Mouse (Mus musculus) thymus, adult 18-20 months (tissue): ENCODE measurements around the gene Dennd2a.

Source experiments
- DNase-seq, 2 experiments: peaks; one replicate each; pipeline ENCODE4 v3.0.0; 2022; ENCODE audit warnings: mixed read lengths in 2 of 2

Dennd2a gene

GRCm38 (mm10) chr6:39555648-39555945, 2.1 kb downstream of the Dennd2a start:
- DNase-seq = no peak

GRCm38 (mm10) chr6:39554888-39555647, 2.6 kb downstream of the Dennd2a start:
- no peak for DNase-seq

GRCm38 (mm10) chr6:39551981-39552636, 5.6 kb downstream of the Dennd2a start:
- DNase-seq = no peak

GRCm38 (mm10) chr6:39548030-39548429, 9.6 kb downstream of the Dennd2a start:
- DNase-seq = no peak

- no peak for DNase-seq
Measured at GRCm38 (mm10) chr6:39545474-39545873, 12.2 kb downstream of the Dennd2a start.

GRCm38 (mm10) chr6:39543769-39544420, 13.8 kb downstream of the Dennd2a start:
- no peak for DNase-seq

DNA sequence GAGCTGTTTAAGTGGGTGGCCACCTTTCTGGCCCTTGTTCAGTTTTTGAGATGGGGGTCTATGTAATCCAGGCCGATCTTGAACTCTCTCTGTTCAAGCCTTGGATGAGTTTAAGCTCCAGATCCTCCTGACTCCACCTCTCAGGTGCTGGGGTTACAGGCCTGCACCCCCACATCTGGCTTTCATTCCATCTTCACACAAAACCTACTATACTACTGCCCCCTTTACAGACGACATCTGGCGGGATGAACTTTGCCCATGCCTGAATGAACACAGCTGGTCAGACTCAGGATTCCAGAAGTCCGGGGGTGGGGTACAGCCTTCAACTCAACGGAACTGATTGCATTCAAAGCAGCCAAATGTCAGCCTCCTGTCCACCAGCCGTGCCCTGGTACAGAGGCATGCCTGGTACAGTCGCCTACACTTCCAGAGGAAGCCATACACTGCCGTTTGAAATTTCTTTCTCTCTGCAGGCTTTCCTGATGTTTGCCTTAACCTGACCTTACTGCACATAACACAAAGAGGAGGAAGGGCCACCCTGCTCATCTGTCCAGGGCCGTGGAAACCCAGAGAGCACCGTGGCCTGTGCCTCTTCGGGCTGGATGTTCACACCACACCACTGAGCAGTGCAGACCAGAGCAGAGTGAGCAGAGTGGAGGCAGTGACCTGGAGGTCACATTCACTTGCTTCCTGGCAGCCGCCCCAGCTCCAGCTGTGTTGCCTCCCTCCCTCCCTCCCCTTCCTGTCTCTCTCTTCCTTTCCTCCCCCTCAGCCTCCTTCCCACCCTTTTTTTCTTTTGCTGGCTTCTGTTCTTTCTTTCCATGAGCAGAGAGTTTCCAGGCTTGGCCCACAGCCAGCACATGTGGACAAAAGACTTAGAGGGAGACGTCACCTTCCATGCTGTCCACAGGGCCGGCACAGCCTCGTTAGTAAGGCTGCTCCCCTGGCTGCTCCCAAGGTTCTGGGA, 14.8 kb downstream of the Dennd2a start:
- no peak for DNase-seq

DNA sequence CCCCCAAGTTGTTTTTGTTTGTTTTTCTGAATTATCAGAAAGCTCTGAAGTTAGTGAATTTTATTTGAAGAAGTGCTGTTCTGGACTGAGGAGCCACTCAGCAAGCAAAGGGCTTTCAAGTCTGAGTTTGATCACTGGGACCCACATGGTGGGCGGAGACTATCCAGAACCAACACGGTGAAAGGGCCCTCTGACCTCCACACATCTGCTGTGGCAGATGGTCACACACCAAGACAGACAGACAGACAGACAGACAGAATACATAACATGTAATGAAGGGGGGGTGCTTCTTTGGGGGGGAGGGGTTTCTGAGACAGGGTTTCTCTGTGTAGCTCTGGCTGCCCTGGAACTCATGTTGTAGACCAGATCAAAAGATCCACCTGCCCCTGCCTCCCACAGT, 17.1 kb downstream of the Dennd2a start:
- DNase-seq = no peak

DNA sequence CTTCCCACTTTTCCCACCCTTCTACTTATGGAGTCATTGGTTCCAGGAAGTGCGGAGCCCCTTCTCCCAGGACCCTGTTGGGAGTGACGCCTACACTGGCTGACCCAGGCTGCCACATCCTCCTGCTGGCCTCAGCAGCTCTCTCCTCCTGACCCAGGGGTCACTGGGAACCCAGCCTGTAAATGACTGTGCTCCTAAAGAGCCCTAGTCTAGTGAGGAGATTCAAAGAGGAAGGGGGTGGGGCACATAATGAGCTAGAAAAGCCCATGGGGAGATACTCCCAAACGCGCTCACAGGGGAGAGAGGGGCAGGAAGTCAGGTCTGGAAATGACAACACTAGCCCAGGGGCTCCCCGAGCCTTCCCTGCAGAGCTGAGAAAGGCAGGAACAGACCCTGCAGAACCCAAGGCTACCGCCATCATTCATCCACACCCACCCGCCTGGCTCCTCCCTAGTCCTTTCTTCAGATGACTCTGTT, 17.9 kb downstream of the Dennd2a start:
- no peak for DNase-seq

DNA sequence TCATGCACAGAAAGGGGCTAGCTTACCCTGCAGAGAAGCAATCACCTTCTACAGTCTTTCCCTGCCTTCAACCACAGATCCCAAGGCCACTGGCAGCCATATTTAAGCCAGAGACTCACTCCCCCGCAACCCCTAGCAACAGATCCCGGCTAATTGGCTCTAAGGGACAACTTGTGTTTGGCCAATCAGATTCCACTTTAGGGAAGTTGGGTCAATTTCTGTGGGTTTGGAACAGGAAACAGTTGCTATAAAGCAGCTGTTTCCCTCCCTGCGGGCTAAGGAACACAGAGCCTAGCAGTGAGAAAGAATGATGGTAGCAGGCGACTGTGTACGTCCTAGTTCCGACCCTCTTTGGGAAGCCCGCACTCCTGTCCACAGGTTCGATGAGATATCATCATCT, 19.4 kb downstream of the Dennd2a start:
- no peak for DNase-seq

DNA sequence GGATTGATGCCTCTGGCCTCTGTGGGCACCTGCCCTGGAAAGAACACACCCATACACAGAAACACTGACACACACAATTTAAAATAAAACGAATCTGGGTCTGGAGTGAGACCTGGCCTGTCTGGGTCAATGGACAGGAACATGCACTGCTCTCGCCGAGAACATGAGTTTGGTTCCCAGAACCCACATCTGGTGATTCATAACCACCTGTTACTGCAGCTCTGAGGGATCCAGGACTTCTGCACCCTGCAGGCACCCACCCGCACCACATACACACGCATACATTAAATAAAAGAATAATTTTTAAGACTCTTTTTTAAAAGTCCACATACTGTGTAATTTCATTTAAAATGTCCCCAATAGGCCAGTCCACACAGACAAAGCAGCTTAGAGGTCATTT, 20.4 kb downstream of the Dennd2a start:
- DNase-seq = no peak

DNA sequence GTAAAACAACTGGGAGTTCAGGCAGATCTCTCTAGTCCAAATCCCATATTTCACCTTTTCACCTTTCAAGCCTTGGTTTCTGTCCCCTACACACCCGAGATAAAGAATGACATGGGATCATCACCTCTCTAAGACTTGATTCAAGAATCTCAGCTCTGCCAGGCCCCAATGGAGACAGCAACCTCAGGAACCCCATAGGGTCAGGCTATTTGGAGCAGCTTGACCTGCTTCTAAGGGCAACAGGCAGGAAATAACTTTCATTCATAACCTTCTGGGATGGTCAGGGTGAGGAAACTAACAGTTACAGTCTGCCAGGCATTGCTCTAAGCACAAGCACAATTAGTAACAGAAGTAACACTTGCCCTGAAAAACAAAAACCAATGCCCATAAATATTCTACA, 21.0 kb downstream of the Dennd2a start:
- DNase-seq = no peak

GRCm38 (mm10) chr6:39534944-39535343, 22.7 kb downstream of the Dennd2a start:
- DNase-seq = no peak

GRCm38 (mm10) chr6:39528671-39529535, 28.8 kb downstream of the Dennd2a start:
- DNase-seq = no peak

- DNase-seq = no peak
Measured at GRCm38 (mm10) chr6:39527811-39528210, 29.9 kb downstream of the Dennd2a start.

DNA sequence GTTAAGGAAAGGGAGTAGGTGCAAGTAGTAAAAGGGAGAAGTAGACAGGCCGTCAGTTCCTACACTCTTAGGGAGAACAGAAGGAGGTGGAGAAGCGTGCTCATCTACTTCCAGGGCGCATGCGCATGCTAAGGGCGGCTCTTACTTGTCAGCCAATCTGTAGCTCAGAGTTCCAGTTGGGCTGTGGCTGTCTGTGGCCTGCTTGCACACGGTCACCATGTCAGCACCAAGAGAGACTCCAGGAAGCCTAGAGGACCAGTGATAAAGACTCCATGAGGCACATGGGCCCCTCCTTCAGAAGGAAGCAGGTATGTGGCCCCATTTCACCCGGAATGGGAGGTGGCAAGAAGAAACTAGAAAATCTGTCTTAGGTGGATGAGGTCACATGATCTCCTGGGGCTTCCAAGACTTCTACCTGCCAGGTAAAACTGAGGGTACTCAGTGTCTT, 30.3 kb downstream of the Dennd2a start:
- no peak for DNase-seq

DNA sequence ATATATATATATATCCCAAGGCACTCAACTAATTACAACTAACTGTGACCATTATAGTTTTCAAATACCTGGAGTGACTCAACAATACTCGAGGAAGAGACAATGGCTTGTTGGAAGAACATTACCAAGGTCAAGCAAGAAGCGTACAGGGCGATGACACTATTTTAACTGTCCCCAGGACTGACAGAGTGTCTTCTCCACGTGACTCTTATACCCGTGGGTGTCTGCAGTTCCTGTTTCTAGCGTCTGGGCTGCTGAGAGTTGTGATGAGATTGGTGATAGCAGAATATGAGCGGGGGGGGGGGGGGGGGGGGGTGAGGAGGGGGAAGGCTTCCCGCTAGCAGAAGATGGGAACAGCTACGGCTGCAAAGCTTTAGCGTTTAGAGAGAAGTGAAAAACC, 30.9 kb downstream of the Dennd2a start:
- DNase-seq = no peak

DNA sequence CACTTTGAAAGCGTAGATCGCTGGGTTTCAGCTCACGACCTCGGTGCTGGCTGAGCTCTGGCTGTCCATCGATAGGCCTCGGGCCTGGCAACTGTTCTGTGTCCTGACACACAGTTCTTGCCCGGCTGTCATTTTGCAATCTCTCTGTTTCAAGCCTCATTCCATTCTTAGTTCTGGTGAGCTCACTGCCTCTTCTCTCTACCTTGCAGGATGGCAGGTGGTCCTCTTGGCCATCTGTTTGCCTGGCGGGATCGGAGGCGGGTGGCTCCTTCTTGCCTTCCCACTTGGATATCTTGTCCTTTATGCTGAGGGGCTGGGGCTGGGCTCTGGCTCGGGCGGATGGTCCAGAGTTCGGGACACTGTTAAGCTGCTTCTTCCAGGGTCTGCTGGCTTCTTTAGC, 34.5 kb downstream of the Dennd2a start:
- no peak for DNase-seq

- no peak for DNase-seq
Measured at GRCm38 (mm10) chr6:39522425-39522824, 35.2 kb downstream of the Dennd2a start.

- DNase-seq = no peak
Measured at GRCm38 (mm10) chr6:39515739-39516131, 41.9 kb downstream of the Dennd2a start.

DNA sequence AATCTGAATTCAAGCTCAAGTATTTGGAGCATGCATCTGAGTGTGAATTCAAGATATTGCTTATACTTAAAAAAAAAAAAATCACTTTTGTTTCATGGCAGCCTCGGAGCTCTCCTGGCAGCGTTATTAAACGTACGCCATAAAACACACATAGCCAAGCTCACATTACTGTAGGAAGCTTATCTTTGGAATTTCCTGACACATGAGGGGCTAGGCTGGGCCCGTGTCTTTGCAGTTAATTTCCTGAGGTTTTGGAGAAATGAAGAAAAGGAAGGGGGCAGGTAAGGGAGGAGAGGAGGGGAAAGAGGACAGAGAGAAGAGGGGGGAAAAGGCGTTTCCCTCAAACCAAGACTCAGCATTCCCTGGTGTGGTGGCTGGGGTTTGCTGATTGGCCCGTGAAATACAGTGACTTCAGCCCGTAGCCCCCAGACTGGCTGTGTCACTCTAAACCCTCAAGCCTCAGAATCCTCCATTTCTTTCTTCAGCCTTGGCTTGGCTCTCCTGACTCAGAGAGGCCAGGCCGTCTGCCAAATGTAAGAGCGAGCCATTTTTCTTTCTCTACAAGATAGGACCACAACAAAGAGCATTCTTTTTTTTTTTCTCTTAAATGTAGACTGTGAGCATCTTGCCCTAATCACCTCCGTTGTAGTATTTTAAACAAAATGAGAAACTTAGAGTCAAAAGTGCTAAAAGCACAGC, 42.5 kb downstream of the Dennd2a start:
- DNase-seq = no peak
